Mouse (Mus musculus): ENCODE measurements around the gene Dusp5. TPM values are rescaled to one million over a fixed set of nuclear protein-coding genes. Genes with fewer than 3 reads are reported as not detected.

Dusp5 gene
- polyA plus RNA-seq, 1 experiment = 2.0 TPM

- Histone ChIP-seq H3K27ac (ENCODE audit: insufficient read depth, low read depth, low read length) (no peak overlapping the region), H3K4me1 (ENCODE audit: control insufficient read depth, insufficient read depth, low read length) (no peaks in the 10 kb centered on the region), H3K4me3 (ENCODE audit: insufficient read depth, low read depth, low read length) (no peak overlapping the region), H3K36me3 (ENCODE audit: control insufficient read depth, insufficient read depth, low read length) (no peaks in the 10 kb centered on the region), H3K27me3 (replicated peaks; ENCODE audit: control insufficient read depth, insufficient read depth, low read length) (no peaks in the 10 kb centered on the region)
- 26% methylated on average over 1 of the region's 1 CpGs for WGBS
- TF ChIP-seq CTCF (conservative IDR thresholded peaks at IDR 0.05; ENCODE audit: insufficient read depth, insufficient read length, low read depth, low read length) = no peak
- TF ChIP-seq POLR2A (IDR thresholded peaks at IDR 0.05; ENCODE audit: low read depth, low read length) = no peak
- DNase-seq = no peak
Observed at GRCm38 (mm10) chr19:53489910-53490309, 39.0 kb upstream of the Dusp5 start.

GRCm38 (mm10) chr19:53490898-53491297, 38.0 kb upstream of the Dusp5 start:
- no peak for DNase-seq
- WGBS = 92% methylated on average over 8 of the region's 8 CpGs
- TF ChIP-seq POLR2A (IDR thresholded peaks at IDR 0.05; ENCODE audit: low read depth, low read length) = no peak
- Histone ChIP-seq H3K36me3 (ENCODE audit: control insufficient read depth, insufficient read depth, low read length) (no peaks in the 10 kb centered on the region), H3K27me3 (replicated peaks; ENCODE audit: control insufficient read depth, insufficient read depth, low read length) (no peaks in the 10 kb centered on the region), H3K4me3 (ENCODE audit: insufficient read depth, low read depth, low read length) (no peak overlapping the region), H3K27ac (ENCODE audit: insufficient read depth, low read depth, low read length) (no peak overlapping the region), H3K4me1 (ENCODE audit: control insufficient read depth, insufficient read depth, low read length) (no peaks in the 10 kb centered on the region)

- no peak overlapping the region for H3K27ac ChIP-seq (ENCODE audit: insufficient read depth, low read depth, low read length)
- TF ChIP-seq POLR2A (IDR thresholded peaks at IDR 0.05; ENCODE audit: low read depth, low read length) (no peak), CTCF (conservative IDR thresholded peaks at IDR 0.05; ENCODE audit: insufficient read depth, insufficient read length, low read depth, low read length) (no peak)
- no peaks in the 10 kb centered on the region for H3K4me1 ChIP-seq (ENCODE audit: control insufficient read depth, insufficient read depth, low read length)
- DNase-seq = no peak
- no peaks in the 10 kb centered on the region for H3K36me3 ChIP-seq (ENCODE audit: control insufficient read depth, insufficient read depth, low read length)
- H3K27me3 ChIP-seq (replicated peaks; ENCODE audit: control insufficient read depth, insufficient read depth, low read length) = no peaks in the 10 kb centered on the region
- 84% methylated on average over 4 of the region's 4 CpGs for WGBS
- H3K4me3 ChIP-seq (ENCODE audit: insufficient read depth, low read depth, low read length) = no peak overlapping the region
Observed at GRCm38 (mm10) chr19:53492528-53492927, 36.4 kb upstream of the Dusp5 start.

GRCm38 (mm10) chr19:53493866-53494265, 35.0 kb upstream of the Dusp5 start:
- TF ChIP-seq CTCF (conservative IDR thresholded peaks at IDR 0.05; ENCODE audit: insufficient read depth, insufficient read length, low read depth, low read length) (no peak), POLR2A (IDR thresholded peaks at IDR 0.05; ENCODE audit: low read depth, low read length) (no peak)
- H3K27me3 ChIP-seq (replicated peaks; ENCODE audit: control insufficient read depth, insufficient read depth, low read length) = no peaks in the 10 kb centered on the region
- H3K27ac ChIP-seq (ENCODE audit: insufficient read depth, low read depth, low read length) = no peak overlapping the region
- 75% methylated on average over 5 of the region's 5 CpGs for WGBS
- no peaks in the 10 kb centered on the region for H3K36me3 ChIP-seq (ENCODE audit: control insufficient read depth, insufficient read depth, low read length)
- no peak overlapping the region for H3K4me3 ChIP-seq (ENCODE audit: insufficient read depth, low read depth, low read length)
- H3K4me1 ChIP-seq (ENCODE audit: control insufficient read depth, insufficient read depth, low read length) = no peaks in the 10 kb centered on the region
- no peak for DNase-seq

- H3K4me3 ChIP-seq (ENCODE audit: insufficient read depth, low read depth, low read length) = no peak overlapping the region
- no peaks in the 10 kb centered on the region for H3K27me3 ChIP-seq (replicated peaks; ENCODE audit: control insufficient read depth, insufficient read depth, low read length)
- TF ChIP-seq CTCF (conservative IDR thresholded peaks at IDR 0.05; ENCODE audit: insufficient read depth, insufficient read length, low read depth, low read length) (no peak), POLR2A (IDR thresholded peaks at IDR 0.05; ENCODE audit: low read depth, low read length) (no peak)
- H3K4me1 ChIP-seq (ENCODE audit: control insufficient read depth, insufficient read depth, low read length) = no peaks in the 10 kb centered on the region; the same call in 1 of the 2 replicates
- H3K36me3 ChIP-seq (ENCODE audit: control insufficient read depth, insufficient read depth, low read length) = no peaks in the 10 kb centered on the region
- 81% methylated on average over 3 of the region's 3 CpGs for WGBS
- DNase-seq = no peak
- H3K27ac ChIP-seq (ENCODE audit: insufficient read depth, low read depth, low read length) = no peak overlapping the region
Observed at GRCm38 (mm10) chr19:53497910-53498309, 31.0 kb upstream of the Dusp5 start.

- Histone ChIP-seq H3K4me1 (ENCODE audit: control insufficient read depth, insufficient read depth, low read length) (no peaks in the 10 kb centered on the region; the same call in 1 of the 2 replicates), H3K27ac (ENCODE audit: insufficient read depth, low read depth, low read length) (no peak overlapping the region), H3K36me3 (ENCODE audit: control insufficient read depth, insufficient read depth, low read length) (no peaks in the 10 kb centered on the region), H3K27me3 (replicated peaks; ENCODE audit: control insufficient read depth, insufficient read depth, low read length) (no peaks in the 10 kb centered on the region), H3K4me3 (ENCODE audit: insufficient read depth, low read depth, low read length) (no peak overlapping the region)
- peak; percentile 16 for DNase-seq
- 76% methylated on average over 8 of the region's 8 CpGs for WGBS
- TF ChIP-seq POLR2A (IDR thresholded peaks at IDR 0.05; ENCODE audit: low read depth, low read length) (no peak), CTCF (conservative IDR thresholded peaks at IDR 0.05; ENCODE audit: insufficient read depth, insufficient read length, low read depth, low read length) (no peak)
Observed at GRCm38 (mm10) chr19:53499049-53499448, 29.9 kb upstream of the Dusp5 start.

GRCm38 (mm10) chr19:53499451-53499940, 29.4 kb upstream of the Dusp5 start:
- TF ChIP-seq CTCF (conservative IDR thresholded peaks at IDR 0.05; ENCODE audit: insufficient read depth, insufficient read length, low read depth, low read length) (no peak), POLR2A (IDR thresholded peaks at IDR 0.05; ENCODE audit: low read depth, low read length) (no peak)
- Histone ChIP-seq H3K36me3 (ENCODE audit: control insufficient read depth, insufficient read depth, low read length) (no peaks in the 10 kb centered on the region), H3K27ac (ENCODE audit: insufficient read depth, low read depth, low read length) (no peak overlapping the region), H3K4me3 (ENCODE audit: insufficient read depth, low read depth, low read length) (no peak overlapping the region), H3K27me3 (replicated peaks; ENCODE audit: control insufficient read depth, insufficient read depth, low read length) (no peaks in the 10 kb centered on the region), H3K4me1 (ENCODE audit: control insufficient read depth, insufficient read depth, low read length) (no peaks in the 10 kb centered on the region; the same call in 1 of the 2 replicates)
- peak; percentile 21 for DNase-seq
- 75% methylated on average over 4 of the region's 4 CpGs for WGBS
